Comparison of ENCODE assay signal across 24 mouse cellular contexts in genomic region chr1:160281337-160282084, GRCm38 (mm10).
DNase-seq lines count a peak whose midpoint lies in the region; ATAC-seq and TF ChIP-seq lines count a peak whose summit lies in the region.
"Had no signal": no experiment of that assay in that cellular context is flagged by ENCODE, and none has a peak within 500 bp of the region (broad histone marks: within the 10 kb centered on the region; RNA-seq: fewer than 3 reads in every experiment).

No protein-coding gene starts in this region.

- H3K27me3 ChIP-seq in liver, embryonic 11.5 days (replicated peaks; ENCODE audit: control insufficient read depth, insufficient read depth, low read length) = no peaks in the 10 kb centered on the region
- no peaks in the 10 kb centered on the region for H3K27me3 ChIP-seq in liver, postnatal 0 days (ENCODE audit: insufficient read depth, low read length)
- H3K27me3 ChIP-seq in MEL (ENCODE audit: control insufficient read depth in 1 of 2, insufficient read depth in 2 of 2, low read length in 2 of 2) = no peaks in the 10 kb centered on the region
- H3K27me3 ChIP-seq in liver, embryonic 16.5 days (ENCODE audit: control insufficient read depth, insufficient read depth, low read depth, low read length) = no peaks in the 10 kb centered on the region
- H3K27me3 ChIP-seq: CH12.LX; embryonic facial prominence, embryonic 13.5 days; forebrain, embryonic 15.5 days; hindbrain, embryonic 15.5 days; limb, embryonic 12.5 days had no signal

- H3K9me3 ChIP-seq in liver, embryonic 11.5 days (ENCODE audit: control insufficient read depth, low read length) = no peaks in the 10 kb centered on the region
- H3K9me3 ChIP-seq in liver, postnatal 0 days (ENCODE audit: low read length) = no peaks in the 10 kb centered on the region
- no peaks in the 10 kb centered on the region for H3K9me3 ChIP-seq in MEL (replicated peaks; ENCODE audit: insufficient read depth, low read length)
- no peaks in the 10 kb centered on the region for H3K9me3 ChIP-seq in liver, embryonic 16.5 days (replicated peaks; ENCODE audit: control insufficient read depth, low read length)
- H3K9me3 ChIP-seq: embryonic facial prominence, embryonic 13.5 days; forebrain, embryonic 10.5 days; forebrain, embryonic 15.5 days; hindbrain, embryonic 10.5 days; hindbrain, embryonic 15.5 days; limb, embryonic 12.5 days had no signal

- TF ChIP-seq POLR2A in MEL (IDR thresholded peaks at IDR 0.05; ENCODE audit: control insufficient read depth in 1 of 2, insufficient read depth in 1 of 2, low read depth in 1 of 2, low read length in 2 of 2, poor library complexity in 1 of 2) = no peak

- no peaks in the 10 kb centered on the region for H3K79me2 ChIP-seq in MEL (ENCODE audit: control insufficient read depth, insufficient read depth, low read length, poor library complexity)

- no peak overlapping the region for H3K9ac ChIP-seq in liver, embryonic 11.5 days (ENCODE audit: low read depth, low read length)
- H3K9ac ChIP-seq in liver, postnatal 0 days (replicated peaks) = no peak overlapping the region
- H3K9ac ChIP-seq in MEL (ENCODE audit: control insufficient read depth, low read depth, low read length, poor library complexity, severe bottlenecking) = no peak overlapping the region
- no peak overlapping the region for H3K9ac ChIP-seq in liver, embryonic 16.5 days (ENCODE audit: low read depth, low read length)
- H3K9ac ChIP-seq: embryonic facial prominence, embryonic 13.5 days; forebrain, embryonic 15.5 days; hindbrain, embryonic 15.5 days; limb, embryonic 12.5 days had no signal

- ATAC-seq in liver, embryonic 11.5 days (replicated peaks; ENCODE audit: low FRiP score) = 0 out of 2 replicates have a peak, but pooled peaks have one; percentile 14
- ATAC-seq in liver, postnatal 0 days = no peak
- peak; percentile 22; the same call in 1 of the 2 replicates for ATAC-seq in liver, embryonic 16.5 days (ENCODE audit: low read depth)
- no peak for ATAC-seq in megakaryocyte-erythroid progenitor cell, adult 5-6 weeks (replicated peaks; ENCODE audit: low FRiP score, low TSS enrichment, poor library complexity, severe bottlenecking)
- ATAC-seq: forebrain, embryonic 15.5 days; inflammation-experienced regulatory T-cells, adult 6 months; midbrain, embryonic 16.5 days had no signal

- TF ChIP-seq EP300 in liver, postnatal 0 days (IDR thresholded peaks at IDR 0.05; ENCODE audit: low read depth) = no peak
- no peak for TF ChIP-seq EP300 in MEL (IDR thresholded peaks at IDR 0.05; ENCODE audit: low read depth in 1 of 2, low read length in 2 of 2)

- peaks cover 14% of the 10 kb centered on the region for H3K4me1 ChIP-seq in liver, embryonic 11.5 days (replicated peaks; ENCODE audit: control insufficient read depth, insufficient read depth, low read length)
- 0 out of 2 replicates have a peak, but pooled peaks cover 9% of the 10 kb centered on the region for H3K4me1 ChIP-seq in liver, postnatal 0 days (ENCODE audit: insufficient read depth)
- H3K4me1 ChIP-seq in MEL (ENCODE audit: control insufficient read depth in 1 of 2, insufficient read depth in 2 of 2, low read length in 2 of 2) = peaks cover 10 to 23% of the 10 kb centered on the region in 2 experiments
- H3K4me1 ChIP-seq in liver, embryonic 16.5 days (ENCODE audit: control insufficient read depth, low read depth, low read length) = peaks cover 21% of the 10 kb centered on the region
- H3K4me1 ChIP-seq: limb, embryonic 12.5 days had no signal

- no peaks in the 10 kb centered on the region for H3K36me3 ChIP-seq in liver, embryonic 11.5 days (ENCODE audit: control insufficient read depth, insufficient read depth, low read length)
- H3K36me3 ChIP-seq in liver, postnatal 0 days (replicated peaks; ENCODE audit: insufficient read depth, low read length) = no peaks in the 10 kb centered on the region
- peaks cover 0 to 25% of the 10 kb centered on the region in 2 experiments; a peak in 2 of 4 replicates for H3K36me3 ChIP-seq in MEL (ENCODE audit: control insufficient read depth in 1 of 2, insufficient read depth in 2 of 2, low read length in 2 of 2)
- no peaks in the 10 kb centered on the region for H3K36me3 ChIP-seq in liver, embryonic 16.5 days (ENCODE audit: control insufficient read depth, insufficient read depth)
- H3K36me3 ChIP-seq: embryonic facial prominence, embryonic 13.5 days; forebrain, embryonic 10.5 days; forebrain, embryonic 15.5 days; hindbrain, embryonic 10.5 days; hindbrain, embryonic 15.5 days; limb, embryonic 12.5 days had no signal

- no peak for DNase-seq in liver, embryonic 11.5 days (ENCODE audit: low spot score)
- DNase-seq in liver, postnatal 0 days = no peak
- DNase-seq in 3T3-L1 (ENCODE audit: low read depth, low spot score) (peak; percentile 15), MEL (ENCODE audit: low read depth, low spot score) (no peak)
- no peak for DNase-seq in gastrocnemius, postnatal 4 days (ENCODE audit: low spot score in 2 of 2)
- DNase-seq: adrenal gland, adult 8-10 months; cerebellum, adult 9-11 months; kidney, adult 9 months; kidney, postnatal 10 days; layer of hippocampus, adult 9-11 months; lung, adult 2 months; thymus, postnatal 4 days had no signal

- no peak overlapping the region for H3K4me2 ChIP-seq in liver, embryonic 11.5 days
- no peak overlapping the region for H3K4me2 ChIP-seq in liver, postnatal 0 days (ENCODE audit: low read depth, low read length)
- no peak overlapping the region for H3K4me2 ChIP-seq in liver, embryonic 16.5 days (ENCODE audit: low read depth, low read length)
- H3K4me2 ChIP-seq: embryonic facial prominence, embryonic 13.5 days; forebrain, embryonic 15.5 days; hindbrain, embryonic 15.5 days; limb, embryonic 12.5 days; midbrain, embryonic 11.5 days had no signal

- no peak overlapping the region for H3K4me3 ChIP-seq in liver, embryonic 11.5 days (ENCODE audit: low read depth, low read length)
- H3K4me3 ChIP-seq in liver, postnatal 0 days (ENCODE audit: low read depth, low read length) = no peak overlapping the region
- no peak overlapping the region for H3K4me3 ChIP-seq in MEL (ENCODE audit: control insufficient read depth in 1 of 2, insufficient read depth in 1 of 2, low read depth in 2 of 2, low read length in 2 of 2)
- H3K4me3 ChIP-seq in liver, embryonic 16.5 days (ENCODE audit: low read depth, low read length) = no peak overlapping the region
- H3K4me3 ChIP-seq: embryonic facial prominence, embryonic 13.5 days; forebrain, embryonic 10.5 days; forebrain, embryonic 15.5 days; hindbrain, embryonic 10.5 days; hindbrain, embryonic 15.5 days; limb, embryonic 12.5 days had no signal

- no peak for TF ChIP-seq RAD21 in MEL (IDR thresholded peaks at IDR 0.05; ENCODE audit: low read depth, low read length)

- H3K27ac ChIP-seq in liver, embryonic 11.5 days (ENCODE audit: low read depth, low read length) = no peak overlapping the region
- no peak overlapping the region for H3K27ac ChIP-seq in liver, postnatal 0 days (ENCODE audit: low read depth)
- H3K27ac ChIP-seq in MEL (ENCODE audit: control insufficient read depth, low read depth, low read length) = no peak overlapping the region
- H3K27ac ChIP-seq in liver, embryonic 16.5 days (ENCODE audit: low read length) = no peak overlapping the region
- H3K27ac ChIP-seq: embryonic facial prominence, embryonic 13.5 days; forebrain, embryonic 10.5 days; forebrain, embryonic 15.5 days; hindbrain, embryonic 10.5 days; hindbrain, embryonic 15.5 days; limb, embryonic 12.5 days had no signal

- WGBS in liver, embryonic 11.5 days = 55% methylated on average over 3 of the region's 3 CpGs
- WGBS in liver, postnatal 0 days (ENCODE audit: insufficient replicate concordance) = 61% methylated on average over 3 of the region's 3 CpGs
- WGBS in liver, embryonic 16.5 days (ENCODE audit: insufficient replicate concordance) = 36% methylated on average over 3 of the region's 3 CpGs

- no peak for TF ChIP-seq CTCF in liver, postnatal 0 days (IDR thresholded peaks at IDR 0.05; ENCODE audit: low read depth)
- no peak for TF ChIP-seq CTCF in MEL (IDR thresholded peaks at IDR 0.05 in 2 of 3, conservative IDR thresholded peaks at IDR 0.05 in 1 of 3; ENCODE audit: control insufficient read depth in 1 of 3, insufficient read depth in 1 of 3, low read depth in 2 of 3, low read length in 3 of 3, poor library complexity in 1 of 3, severe bottlenecking in 1 of 3)

TF ChIP-seq in MEL, 35 proteins besides CTCF, POLR2A, EP300 and RAD21:
- TF ChIP-seq ZNF384 (IDR thresholded peaks at IDR 0.05; ENCODE audit: low read depth, low read length) (peak; percentile 73), CHD1 (IDR thresholded peaks at IDR 0.05; ENCODE audit: low read depth, low read length) (no peak)
TF ChIP-seq in MEL: peak in this region for 1.

Comparison
In these comparisons a context has a peak if more than half of its experiments do, and no peak if none do; other contexts are left out.
1. ATAC-seq: peak in liver, embryonic 11.5 days (single experiment) and liver, embryonic 16.5 days (single experiment); none in liver, postnatal 0 days (single experiment) and megakaryocyte-erythroid progenitor cell, adult 5-6 weeks (single experiment).